Mouse (Mus musculus): Measurements from ENCODE around the gene Rell1.

- no peak for TF ChIP-seq CTCF (IDR thresholded peaks at IDR 0.05; ENCODE audit: low read depth, low read length)
- no peak for TF ChIP-seq POLR2A (IDR thresholded peaks at IDR 0.05; ENCODE audit: extremely low read depth, insufficient read depth, low read length)
These were observed 2.3 kb upstream of the Rell1 start for GRCm38 (mm10) chr5:63970991-63971390.
